Mouse (Mus musculus): ENCODE results near the gene Med14.

DNA sequence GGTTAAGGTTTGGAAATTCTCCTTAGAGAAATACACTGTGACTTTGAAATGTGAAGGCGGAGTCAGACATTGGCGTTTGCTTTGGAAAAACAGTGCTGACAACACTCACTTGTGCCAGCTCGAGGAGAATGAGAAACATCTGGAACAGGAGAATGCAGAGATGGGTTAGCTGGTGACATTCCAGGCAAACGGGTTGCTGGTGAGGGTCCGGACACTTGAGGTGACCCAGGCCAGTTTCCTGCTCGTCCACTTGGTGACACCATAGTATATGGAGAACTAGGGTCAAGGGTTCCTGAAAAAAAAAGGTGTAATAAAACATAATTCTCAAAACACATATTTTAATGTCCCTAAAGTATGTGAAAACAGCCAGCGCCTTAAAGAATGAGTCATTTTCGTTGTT is 75.0 kb downstream of the Med14 start:
- TF ChIP-seq HCFC1 (IDR thresholded peaks at IDR 0.05; ENCODE audit: borderline replicate concordance, insufficient read depth, low read length) (no peak), ZNF384 (IDR thresholded peaks at IDR 0.05; ENCODE audit: low read depth, low read length) (no peak)

All from ES-E14 (cell line).